Mouse (Mus musculus): ENCODE data around the gene Prok2. TPM values are rescaled to one million over a fixed set of nuclear protein-coding genes. Genes with fewer than 3 reads are reported as not detected.

Gene Prok2
- polyA plus RNA-seq, 2 experiments: 0.43 to 2.0 TPM

GRCm38 (mm10) chr6:99683974-99684373 lies 42.2 kb downstream of the Prok2 start:
- WGBS: 88% methylated on average over 5 of the region's 5 CpGs
- TF ChIP-seq POLR2A (IDR thresholded peaks at IDR 0.05; ENCODE audit: borderline replicate concordance, extremely low read depth, insufficient read depth, insufficient read length): no peak
- Histone ChIP-seq H3K4me1 (ENCODE audit: control insufficient read depth, insufficient read depth, low read length) (no peaks in the 10 kb centered on the region), H3K27ac (replicated peaks; ENCODE audit: low read depth, low read length) (no peak overlapping the region), H3K4me2 (replicated peaks; ENCODE audit: low read depth, low read length, severe bottlenecking) (no peak overlapping the region), H3K36me3 (ENCODE audit: control insufficient read depth, insufficient read depth, low read length) (no peaks in the 10 kb centered on the region), H3K27me3 (ENCODE audit: control insufficient read depth, insufficient read depth, low read length) (no peaks in the 10 kb centered on the region), H3K4me3 (replicated peaks; ENCODE audit: low read length) (no peak overlapping the region), H3K9me3 (ENCODE audit: control insufficient read depth, low read length) (no peaks in the 10 kb centered on the region), H3K9ac (ENCODE audit: low read depth, low read length, severe bottlenecking) (no peak overlapping the region)
- ATAC-seq (ENCODE audit: low FRiP score, low read depth) (no peak), DNase-seq (ENCODE audit: low spot score) (no peak)

- no peak for TF ChIP-seq POLR2A (IDR thresholded peaks at IDR 0.05; ENCODE audit: borderline replicate concordance, extremely low read depth, insufficient read depth, insufficient read length)
- Histone ChIP-seq H3K4me1 (ENCODE audit: control insufficient read depth, insufficient read depth, low read length) (no peaks in the 10 kb centered on the region), H3K36me3 (ENCODE audit: control insufficient read depth, insufficient read depth, low read length) (no peaks in the 10 kb centered on the region), H3K27me3 (ENCODE audit: control insufficient read depth, insufficient read depth, low read length) (no peaks in the 10 kb centered on the region), H3K9me3 (ENCODE audit: control insufficient read depth, low read length) (no peaks in the 10 kb centered on the region), H3K27ac (replicated peaks; ENCODE audit: low read depth, low read length) (no peak overlapping the region), H3K4me3 (replicated peaks; ENCODE audit: low read length) (no peak overlapping the region), H3K4me2 (replicated peaks; ENCODE audit: low read depth, low read length, severe bottlenecking) (no peak overlapping the region), H3K9ac (ENCODE audit: low read depth, low read length, severe bottlenecking) (no peak overlapping the region)
- DNase-seq (ENCODE audit: low spot score): no peak
- ATAC-seq (ENCODE audit: low FRiP score, low read depth): no peak
- WGBS: 89% methylated on average over 11 of the region's 11 CpGs
Observed at GRCm38 (mm10) chr6:99678108-99678507, 48.1 kb downstream of the Prok2 start.

GRCm38 (mm10) chr6:99677325-99677724 lies 48.9 kb downstream of the Prok2 start:
- 80% methylated on average over 8 of the region's 8 CpGs for WGBS

GRCm38 (mm10) chr6:99674482-99674881 lies 51.7 kb downstream of the Prok2 start:
- H3K27ac ChIP-seq (replicated peaks; ENCODE audit: low read depth, low read length): no peak overlapping the region
- no peak overlapping the region for H3K9ac ChIP-seq (ENCODE audit: low read depth, low read length, severe bottlenecking)
- H3K27me3 ChIP-seq (ENCODE audit: control insufficient read depth, insufficient read depth, low read length): no peaks in the 10 kb centered on the region
- H3K4me3 ChIP-seq (replicated peaks; ENCODE audit: low read length): no peak overlapping the region
- H3K4me1 ChIP-seq (ENCODE audit: control insufficient read depth, insufficient read depth, low read length): no peaks in the 10 kb centered on the region
- no peaks in the 10 kb centered on the region for H3K36me3 ChIP-seq (ENCODE audit: control insufficient read depth, insufficient read depth, low read length)
- H3K9me3 ChIP-seq (ENCODE audit: control insufficient read depth, low read length): no peaks in the 10 kb centered on the region
- no peak for DNase-seq (ENCODE audit: low spot score)
- ATAC-seq (ENCODE audit: low FRiP score, low read depth): no peak
- no peak for TF ChIP-seq POLR2A (IDR thresholded peaks at IDR 0.05; ENCODE audit: borderline replicate concordance, extremely low read depth, insufficient read depth, insufficient read length)
- no peak overlapping the region for H3K4me2 ChIP-seq (replicated peaks; ENCODE audit: low read depth, low read length, severe bottlenecking)
- 82% methylated on average over 4 of the region's 4 CpGs for WGBS

More at GRCm38 (mm10) chr6:99677325-99677724, 48.9 kb downstream of the Prok2 start:
- Histone ChIP-seq H3K9ac (ENCODE audit: low read depth, low read length, severe bottlenecking) (no peak overlapping the region), H3K27me3 (ENCODE audit: control insufficient read depth, insufficient read depth, low read length) (no peaks in the 10 kb centered on the region), H3K36me3 (ENCODE audit: control insufficient read depth, insufficient read depth, low read length) (no peaks in the 10 kb centered on the region), H3K27ac (replicated peaks; ENCODE audit: low read depth, low read length) (no peak overlapping the region), H3K4me2 (replicated peaks; ENCODE audit: low read depth, low read length, severe bottlenecking) (no peak overlapping the region), H3K4me3 (replicated peaks; ENCODE audit: low read length) (no peak overlapping the region), H3K4me1 (ENCODE audit: control insufficient read depth, insufficient read depth, low read length) (no peaks in the 10 kb centered on the region), H3K9me3 (ENCODE audit: control insufficient read depth, low read length) (no peaks in the 10 kb centered on the region)
- ATAC-seq (ENCODE audit: low FRiP score, low read depth) (no peak), DNase-seq (ENCODE audit: low spot score) (no peak)
- TF ChIP-seq POLR2A (IDR thresholded peaks at IDR 0.05; ENCODE audit: borderline replicate concordance, extremely low read depth, insufficient read depth, insufficient read length): no peak

- Histone ChIP-seq H3K27me3 (ENCODE audit: control insufficient read depth, insufficient read depth, low read length) (no peaks in the 10 kb centered on the region), H3K4me2 (replicated peaks; ENCODE audit: low read depth, low read length, severe bottlenecking) (no peak overlapping the region), H3K4me3 (replicated peaks; ENCODE audit: low read length) (no peak overlapping the region), H3K9me3 (ENCODE audit: control insufficient read depth, low read length) (no peaks in the 10 kb centered on the region), H3K27ac (replicated peaks; ENCODE audit: low read depth, low read length) (no peak overlapping the region), H3K4me1 (ENCODE audit: control insufficient read depth, insufficient read depth, low read length) (peaks cover 10% of the 10 kb centered on the region), H3K36me3 (ENCODE audit: control insufficient read depth, insufficient read depth, low read length) (no peaks in the 10 kb centered on the region), H3K9ac (ENCODE audit: low read depth, low read length, severe bottlenecking) (no peak overlapping the region)
- WGBS: 69% methylated on average over 3 of the region's 3 CpGs
- no peak for TF ChIP-seq POLR2A (IDR thresholded peaks at IDR 0.05; ENCODE audit: borderline replicate concordance, extremely low read depth, insufficient read depth, insufficient read length)
- DNase-seq (ENCODE audit: low spot score) (no peak), ATAC-seq (ENCODE audit: low FRiP score, low read depth) (no peak)
Observed at GRCm38 (mm10) chr6:99671768-99672167, 54.4 kb downstream of the Prok2 start.

All from limb, embryonic 14.5 days (tissue).